Mouse (Mus musculus): ENCODE measurements at regions not wholly inside any gene's neighbourhood (a gene's known extent, or its start where the extent isn't known, plus 50 kb on each side); places are given as distances from the start of the nearest gene placed in this dataset.
"Not testable (repeated sequence)": the region's sequence is repeated elsewhere in the genome, so short reads cannot be mapped to it uniquely, and the experiment has no call there.

DNA sequence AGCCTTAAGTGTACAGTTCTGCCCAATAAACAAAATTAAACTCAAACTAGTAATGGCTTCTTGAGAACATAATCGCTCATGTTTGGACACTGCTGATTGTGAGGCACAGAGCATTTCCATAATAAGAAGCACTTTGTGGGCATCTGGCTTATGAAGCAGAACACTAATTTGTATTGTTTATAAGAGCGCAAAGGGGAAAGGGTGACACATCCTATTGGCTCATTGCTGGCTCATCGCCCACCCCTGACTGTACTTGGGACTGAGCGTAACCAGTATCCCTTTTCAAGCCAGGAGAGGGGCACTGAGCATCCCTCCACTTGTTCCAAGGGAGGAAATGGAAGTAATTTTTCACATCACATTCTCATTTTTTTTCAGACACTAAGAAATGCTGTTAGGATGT is 288.0 kb downstream of the Sfmbt2 start:
- DNase-seq (ENCODE audit: extremely low read depth, low read depth, low spot score), result no peak

GRCm38 (mm10) chr2:10667915-10668314 is 297.6 kb downstream of the Sfmbt2 start:
- not testable (repeated sequence) for DNase-seq (ENCODE audit: extremely low read depth, low read depth, low spot score)

- DNase-seq (ENCODE audit: extremely low read depth, low read depth, low spot score), result no peak
These were observed 300.4 kb downstream of the Sfmbt2 start for GRCm38 (mm10) chr2:10670423-10671298.

DNA sequence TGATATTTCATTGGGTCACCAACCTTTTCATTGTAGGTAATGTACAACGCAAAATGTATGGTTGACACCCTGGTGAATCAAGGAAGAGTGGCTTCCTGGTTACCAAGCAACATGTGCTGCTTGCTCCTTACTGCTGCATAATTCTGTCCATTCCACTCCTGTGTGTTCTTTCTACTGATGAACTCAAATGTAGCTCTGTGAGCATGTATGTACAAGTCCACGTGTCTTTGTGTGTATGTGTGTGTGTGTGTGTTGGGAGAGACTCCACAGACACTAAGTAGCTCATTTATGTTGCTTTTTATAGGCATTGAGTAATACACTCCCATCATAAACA is 301.0 kb downstream of the Sfmbt2 start:
- DNase-seq (ENCODE audit: extremely low read depth, low read depth, low spot score), result no peak

DNA sequence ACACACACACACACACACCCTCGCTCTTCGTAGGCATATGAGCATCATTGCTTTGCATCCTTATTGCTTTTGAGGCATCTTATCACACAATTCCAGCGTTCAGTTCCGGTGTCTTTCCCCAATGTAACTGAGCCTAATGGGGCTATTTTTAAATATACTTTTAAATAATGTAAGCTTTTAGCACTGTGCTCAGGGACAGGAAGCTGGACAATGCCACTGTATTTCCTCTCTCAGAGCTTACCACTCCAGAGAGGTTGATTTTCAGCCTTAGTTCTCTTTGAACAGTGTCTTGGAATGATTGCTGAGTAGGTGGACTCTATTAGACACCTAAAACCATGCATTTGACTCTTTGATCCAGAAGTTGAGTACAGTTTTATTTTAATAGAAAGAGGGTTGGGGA is 301.9 kb downstream of the Sfmbt2 start:
- DNase-seq (ENCODE audit: extremely low read depth, low read depth, low spot score), result no peak

GRCm38 (mm10) chr2:10674738-10675349 is 304.5 kb downstream of the Sfmbt2 start:
- DNase-seq (ENCODE audit: extremely low read depth, low read depth, low spot score), result no peak

GRCm38 (mm10) chr2:10701459-10701858 is 331.1 kb downstream of the Sfmbt2 start:
- no peak for DNase-seq (ENCODE audit: extremely low read depth, low read depth, low spot score)

DNA sequence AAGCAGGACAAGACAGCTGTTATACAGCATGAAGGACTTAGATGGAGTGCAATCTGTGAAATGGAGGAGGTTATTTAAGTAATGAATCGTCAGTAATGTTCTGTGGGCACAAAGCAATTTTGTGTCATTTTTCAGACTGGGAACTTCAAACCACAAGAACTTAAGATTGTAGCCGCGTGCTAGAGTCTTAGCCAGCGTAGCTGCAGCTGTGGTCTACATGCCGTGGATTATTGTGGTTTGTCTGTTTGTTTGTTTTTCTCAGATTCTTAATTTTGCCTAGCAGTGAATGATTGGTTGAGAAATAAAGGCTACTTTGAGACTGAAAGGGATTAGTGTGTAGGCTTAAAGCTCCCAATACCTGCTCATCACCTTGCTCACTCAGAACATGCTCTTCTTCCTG is 348.1 kb downstream of the Sfmbt2 start:
- DNase-seq (ENCODE audit: extremely low read depth, low read depth, low spot score), result no peak

DNA sequence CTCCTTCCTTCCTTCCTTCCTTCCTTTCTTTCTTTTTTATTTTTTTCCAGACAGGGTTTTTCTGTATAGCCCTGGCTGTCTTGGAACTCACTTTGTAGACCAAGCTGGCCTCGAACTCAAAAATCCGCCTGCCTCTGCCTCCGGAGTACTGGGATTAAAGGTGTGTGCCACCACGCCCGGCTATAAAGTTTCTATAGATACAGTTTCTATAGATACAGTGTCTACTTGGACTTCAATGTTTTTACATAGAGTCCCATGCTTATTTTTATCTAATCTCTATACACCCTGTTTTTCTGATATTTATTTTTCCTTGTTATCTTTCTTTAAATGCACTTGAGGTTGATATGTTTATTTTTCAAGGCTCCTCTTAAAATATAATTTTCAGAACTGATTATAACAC is 364.0 kb downstream of the Sfmbt2 start:
- not testable (repeated sequence) for DNase-seq (ENCODE audit: extremely low read depth, low read depth, low spot score)

GRCm38 (mm10) chr2:10736696-10737457 is 366.6 kb downstream of the Sfmbt2 start:
- DNase-seq (ENCODE audit: extremely low read depth, low read depth, low spot score), result no peak

GRCm38 (mm10) chr2:10737458-10737775 is 367.1 kb downstream of the Sfmbt2 start:
- DNase-seq (ENCODE audit: extremely low read depth, low read depth, low spot score), result no peak

DNA sequence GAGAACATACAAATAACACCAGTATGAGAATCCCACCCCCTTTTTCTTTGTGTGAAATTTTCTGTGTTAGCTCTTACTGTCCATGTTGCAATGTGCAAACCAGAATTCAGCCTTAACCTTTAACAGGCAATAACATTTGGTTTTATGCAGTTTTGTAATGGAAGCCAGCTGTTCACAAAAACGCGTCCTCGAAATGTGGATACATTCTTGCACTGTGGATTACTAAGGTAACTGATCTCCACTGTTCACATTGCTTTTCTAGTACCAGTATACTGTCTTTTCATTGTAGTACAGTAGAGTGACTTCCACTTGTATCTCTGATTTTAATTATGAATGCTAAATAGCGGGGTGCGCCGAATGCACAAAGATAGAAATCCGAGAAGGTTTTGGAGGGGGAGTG is 374.8 kb downstream of the Sfmbt2 start:
- DNase-seq (ENCODE audit: extremely low read depth, low read depth, low spot score), result no peak

GRCm38 (mm10) chr2:10755375-10755774 is 385.1 kb downstream of the Sfmbt2 start:
- no peak for DNase-seq (ENCODE audit: extremely low read depth, low read depth, low spot score)

DNA sequence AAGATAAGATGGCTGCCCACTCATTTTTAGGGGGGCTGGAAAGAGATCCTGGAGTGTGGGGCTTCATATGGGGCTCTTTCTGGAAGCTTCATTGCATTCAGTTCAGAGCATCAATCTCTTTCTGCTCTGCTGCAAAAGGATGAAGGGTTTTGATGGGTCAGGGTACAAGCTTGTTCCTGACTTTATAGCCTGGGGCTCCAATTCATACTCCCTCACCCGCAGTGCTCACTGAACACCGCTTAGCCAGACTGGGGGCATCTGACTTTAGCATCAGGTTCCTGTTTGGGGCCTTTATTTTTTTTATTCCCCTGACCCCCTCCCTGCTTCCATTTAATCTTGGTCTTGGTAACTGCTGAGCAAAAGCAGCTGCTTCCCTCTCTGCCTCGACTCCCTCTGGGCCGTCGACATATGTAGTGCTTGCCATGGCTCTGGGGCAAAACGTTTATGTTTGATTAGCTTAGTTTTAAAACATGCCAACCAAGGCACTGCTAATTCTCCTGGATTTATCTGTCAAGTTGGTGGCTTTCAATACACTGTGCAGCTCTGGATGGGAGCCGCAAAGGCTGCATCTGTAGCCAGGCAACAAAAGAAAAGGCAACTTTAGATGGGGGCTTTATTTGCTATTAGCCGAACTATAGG is 387.0 kb downstream of the Sfmbt2 start:
- DNase-seq (ENCODE audit: extremely low read depth, low read depth, low spot score), result no peak

DNA sequence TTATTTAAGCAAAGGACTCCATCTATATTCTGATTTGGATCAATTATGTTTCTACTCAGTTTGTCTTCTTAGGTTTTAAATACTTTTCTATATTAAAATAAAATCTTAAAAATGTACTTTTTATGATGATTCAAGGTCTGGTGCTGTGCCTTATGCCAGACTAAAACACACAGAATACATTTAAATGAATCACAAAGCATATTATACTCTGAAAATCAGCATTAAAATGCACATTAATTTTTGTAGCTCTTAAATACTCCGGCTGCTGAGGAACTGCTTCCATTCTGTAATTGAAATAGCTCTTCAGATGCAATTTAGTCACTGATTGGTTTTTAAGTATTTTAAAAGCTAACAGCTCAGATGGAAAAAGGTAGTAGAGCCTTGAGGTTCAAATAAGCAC is 387.6 kb downstream of the Sfmbt2 start:
- DNase-seq (ENCODE audit: extremely low read depth, low read depth, low spot score), result no peak

GRCm38 (mm10) chr2:10762236-10762635 is 391.9 kb downstream of the Sfmbt2 start:
- no peak for DNase-seq (ENCODE audit: extremely low read depth, low read depth, low spot score)

DNA sequence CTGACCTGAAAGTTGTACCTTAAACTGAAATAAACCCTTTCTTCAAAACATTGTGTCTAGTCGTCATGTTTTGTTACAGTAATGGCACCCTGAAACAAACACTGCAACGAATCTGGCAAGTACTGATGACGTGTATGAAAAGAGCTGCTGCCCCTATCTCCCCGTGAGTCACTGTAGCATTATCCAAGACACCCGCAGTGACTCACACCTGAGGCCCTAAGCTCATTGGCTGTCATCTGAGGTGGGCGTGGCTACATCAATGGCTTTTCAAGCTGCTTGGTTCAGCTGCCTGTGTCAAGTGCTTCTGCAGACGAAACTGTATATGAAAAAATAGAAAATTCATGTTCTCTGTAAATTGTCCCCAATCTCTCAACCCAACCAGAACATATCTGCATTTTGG is 388.8 kb upstream of the Prkcq start:
- DNase-seq (ENCODE audit: extremely low read depth, low read depth, low spot score), result no peak

DNA sequence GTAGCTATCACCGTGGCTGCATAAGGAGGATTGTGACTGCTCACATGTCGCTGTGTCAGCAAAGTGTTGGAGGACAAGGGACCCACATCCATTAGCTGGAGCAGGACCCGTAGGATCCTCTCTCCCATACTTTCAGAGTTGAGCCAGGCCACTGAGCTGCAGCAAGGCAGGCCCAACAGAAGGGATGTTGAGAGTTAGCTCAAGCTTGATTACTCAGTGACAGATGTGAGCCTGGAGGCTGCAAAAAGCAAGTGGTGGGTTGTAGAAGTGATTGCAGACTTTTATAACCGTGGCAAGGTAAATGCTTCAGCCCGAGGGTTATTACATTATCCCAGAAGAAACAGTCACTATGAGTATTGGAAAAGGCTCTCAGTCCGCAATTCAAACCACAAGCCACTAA is 388.3 kb upstream of the Prkcq start:
- no peak for DNase-seq (ENCODE audit: extremely low read depth, low read depth, low spot score)

- DNase-seq (ENCODE audit: extremely low read depth, low read depth, low spot score), result no peak
These were observed 387.6 kb upstream of the Prkcq start for GRCm38 (mm10) chr2:10784266-10784665.

- DNase-seq (ENCODE audit: extremely low read depth, low read depth, low spot score), result no peak
These were observed 386.8 kb upstream of the Prkcq start for GRCm38 (mm10) chr2:10785156-10785555.

DNA sequence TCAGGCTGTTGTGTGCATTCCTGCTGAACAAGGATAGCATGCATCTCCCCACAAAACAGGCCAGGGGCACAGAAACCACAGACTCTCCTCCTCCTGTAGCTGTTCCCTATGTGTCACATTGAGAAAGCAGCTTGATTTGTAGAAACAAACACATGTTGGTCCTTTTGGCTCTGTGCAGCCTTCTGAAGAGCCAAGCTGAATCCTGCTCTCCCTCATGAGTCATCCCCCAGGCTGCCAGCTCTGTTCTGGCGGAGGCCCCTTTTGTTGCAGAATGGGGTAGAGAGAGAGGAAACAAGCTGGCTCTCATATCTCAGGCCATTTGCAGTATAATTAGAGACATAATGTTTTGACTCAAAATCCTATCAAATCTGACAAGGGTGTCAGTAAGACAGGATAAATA is 383.4 kb upstream of the Prkcq start:
- DNase-seq (ENCODE audit: extremely low read depth, low read depth, low spot score), result no peak

- no peak for DNase-seq (ENCODE audit: extremely low read depth, low read depth, low spot score)
These were observed 380.7 kb upstream of the Prkcq start for GRCm38 (mm10) chr2:10791233-10791632.
